Mouse (Mus musculus) urinary bladder, adult 2 months (tissue): Measurements from ENCODE around the gene Cped1. TPM values are rescaled to one million over a fixed set of nuclear protein-coding genes. Genes with fewer than 3 reads are reported as not detected.

Experiments
- DNase-seq: peaks from one replicate; pipeline ENCODE4 v3.0.0; 2022; ENCODE audit warnings: low spot score
- polyA plus RNA-seq: library from polyadenylated mRNA; depleted of rRNA; stranded (reverse); fragments of >200 nt; gene quantifications from 2 replicates; pipeline ENCODE4 v1.2.3, GENCODE M21; 2012; rRNA removed

The Cped1 gene
- 28.5 and 33.2 TPM in 2 replicates for polyA plus RNA-seq

GRCm38 (mm10) chr6:21985732-21986540, at the start of gene Cped1:
Cped1 (plus strand) TSS chr6:21985916.
- peak; percentile 33 for DNase-seq

GRCm38 (mm10) chr6:21937981-21938635, 47.6 kb upstream of the Cped1 start:
- no peak for DNase-seq

- DNase-seq = peak; percentile 83
These were observed 36.4 kb upstream of the Cped1 start, which contains the start of gene Ing3 for GRCm38 (mm10) chr6:21949226-21949731. Ing3 (plus strand) TSS chr6:21949571.

GRCm38 (mm10) chr6:21949771-21950448, 35.8 kb upstream of the Cped1 start:
- peak; percentile 86 for DNase-seq

- DNase-seq = no peak
These were observed 35.0 kb upstream of the Cped1 start for GRCm38 (mm10) chr6:21950676-21951075.

GRCm38 (mm10) chr6:21955468-21955867, 30.2 kb upstream of the Cped1 start:
- no peak for DNase-seq

- DNase-seq = no peak
These were observed 26.8 kb upstream of the Cped1 start for GRCm38 (mm10) chr6:21958922-21959321.

GRCm38 (mm10) chr6:21959909-21960308, 25.8 kb upstream of the Cped1 start:
- no peak for DNase-seq

- no peak for DNase-seq
These were observed 8.2 kb upstream of the Cped1 start for GRCm38 (mm10) chr6:21977532-21977931.

- no peak for DNase-seq
These were observed 4.6 kb upstream of the Cped1 start for GRCm38 (mm10) chr6:21981114-21981513.

- no peak for DNase-seq
These were observed 555 bp upstream of the Cped1 start for GRCm38 (mm10) chr6:21984990-21985731.

- no peak for DNase-seq
These were observed 1.1 kb downstream of the Cped1 start for GRCm38 (mm10) chr6:21986660-21987331.

- no peak for DNase-seq
These were observed 1.8 kb downstream of the Cped1 start for GRCm38 (mm10) chr6:21987554-21987953.

GRCm38 (mm10) chr6:21988296-21988695, 2.6 kb downstream of the Cped1 start:
- no peak for DNase-seq

- no peak for DNase-seq
These were observed 3.4 kb downstream of the Cped1 start for GRCm38 (mm10) chr6:21989081-21989480.

- DNase-seq = no peak
These were observed 4.7 kb downstream of the Cped1 start for GRCm38 (mm10) chr6:21990181-21991135.

- no peak for DNase-seq
These were observed 5.4 kb downstream of the Cped1 start for GRCm38 (mm10) chr6:21991151-21991550.

GRCm38 (mm10) chr6:21993070-21993469, 7.4 kb downstream of the Cped1 start:
- DNase-seq = no peak

- DNase-seq = no peak
These were observed 12.4 kb downstream of the Cped1 start for GRCm38 (mm10) chr6:21998131-21998530.

- no peak for DNase-seq
These were observed 13.3 kb downstream of the Cped1 start for GRCm38 (mm10) chr6:21999025-21999424.
